Mouse (Mus musculus): ENCODE results near the gene Taf1d.
"Not testable (repeated sequence)": the region's sequence is repeated elsewhere in the genome, so short reads cannot be mapped to it uniquely, and the experiment has no call there.

Taf1d gene

GRCm38 (mm10) chr9:15308254-15308653, 2.2 kb downstream of the Taf1d start:
- DNase-seq (ENCODE audit: low spot score): no peak

- DNase-seq (ENCODE audit: low spot score): no peak
These were observed 3.4 kb downstream of the Taf1d start for GRCm38 (mm10) chr9:15309425-15309824.

GRCm38 (mm10) chr9:15310179-15310578, 4.2 kb downstream of the Taf1d start:
- DNase-seq (ENCODE audit: low spot score): no peak

DNA sequence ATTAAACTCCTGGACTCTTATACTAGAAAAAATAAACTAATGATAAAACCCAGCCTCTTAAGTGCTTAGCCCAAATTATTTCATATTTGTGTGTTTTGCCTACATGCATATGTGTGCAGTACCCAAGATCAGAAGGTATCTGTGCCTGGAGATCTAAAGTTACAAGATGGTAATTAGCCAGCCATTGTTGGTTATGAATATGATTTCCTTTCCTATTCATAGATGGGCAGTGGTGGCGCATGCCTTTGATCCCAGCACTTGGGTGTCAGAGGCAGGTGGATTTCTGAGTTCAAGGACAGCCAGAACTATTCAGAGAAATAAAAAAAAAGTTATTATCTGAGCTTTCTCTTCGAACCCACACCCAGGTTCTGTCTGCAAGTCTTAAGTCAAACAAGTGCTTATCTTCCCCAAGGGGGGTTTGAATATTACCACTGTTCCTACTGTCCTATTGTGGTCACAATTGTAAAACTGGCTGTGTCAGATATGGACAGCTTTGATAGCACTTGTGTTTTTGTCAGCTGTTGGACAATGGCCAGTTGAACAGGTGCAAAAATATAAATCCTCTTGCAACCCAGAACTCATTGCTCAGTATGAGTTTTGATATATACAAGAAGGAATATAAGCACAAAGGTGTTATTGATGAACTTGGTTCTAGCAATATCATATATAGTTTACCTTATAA, 6.2 kb downstream of the Taf1d start:
- DNase-seq (ENCODE audit: low spot score): no peak

DNA sequence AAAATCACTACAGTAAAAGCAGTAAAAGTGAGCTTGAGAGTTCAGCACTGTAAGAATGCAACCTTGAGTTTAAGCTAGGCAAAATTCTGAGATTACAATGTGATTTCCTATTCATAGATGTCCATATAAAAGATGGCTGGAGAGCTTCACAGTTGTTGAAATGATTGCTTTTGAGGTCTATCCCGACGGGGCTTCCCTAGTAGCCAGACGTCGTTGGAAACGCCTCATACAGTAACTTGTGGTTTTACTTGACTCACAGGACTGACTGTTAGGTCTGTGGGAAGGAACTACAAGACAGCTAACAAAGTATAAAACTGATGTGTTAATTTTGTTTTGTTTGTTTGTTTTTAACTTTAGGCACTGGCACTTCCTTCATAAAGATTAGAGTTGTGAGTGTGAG, 7.6 kb downstream of the Taf1d start:
- DNase-seq (ENCODE audit: low spot score): no peak

GRCm38 (mm10) chr9:15314619-15315018, 8.6 kb downstream of the Taf1d start:
- no peak for DNase-seq (ENCODE audit: low spot score)

DNA sequence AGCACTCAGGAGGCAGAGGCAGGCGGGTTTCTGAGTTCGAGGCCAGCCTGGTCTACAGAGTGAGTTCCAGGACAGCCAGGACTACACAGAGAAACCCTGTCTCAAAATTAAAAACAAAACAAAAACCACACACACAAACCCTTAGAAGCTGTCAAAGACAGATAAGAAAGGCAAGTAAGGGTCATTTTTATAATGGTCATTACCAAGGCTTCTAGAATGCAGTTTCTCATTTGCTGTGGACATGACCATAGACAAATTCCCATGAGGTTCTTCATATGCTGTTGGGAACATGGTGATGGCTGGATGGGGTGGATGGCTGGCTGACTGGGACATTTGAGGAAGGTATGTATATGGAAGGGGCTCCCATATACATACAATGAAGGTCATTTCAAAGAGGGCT, 10.3 kb downstream of the Taf1d start:
- DNase-seq (ENCODE audit: low spot score): not testable (repeated sequence)

GRCm38 (mm10) chr9:15317223-15318169, 11.5 kb downstream of the Taf1d start:
- no peak for DNase-seq (ENCODE audit: low spot score)

DNA sequence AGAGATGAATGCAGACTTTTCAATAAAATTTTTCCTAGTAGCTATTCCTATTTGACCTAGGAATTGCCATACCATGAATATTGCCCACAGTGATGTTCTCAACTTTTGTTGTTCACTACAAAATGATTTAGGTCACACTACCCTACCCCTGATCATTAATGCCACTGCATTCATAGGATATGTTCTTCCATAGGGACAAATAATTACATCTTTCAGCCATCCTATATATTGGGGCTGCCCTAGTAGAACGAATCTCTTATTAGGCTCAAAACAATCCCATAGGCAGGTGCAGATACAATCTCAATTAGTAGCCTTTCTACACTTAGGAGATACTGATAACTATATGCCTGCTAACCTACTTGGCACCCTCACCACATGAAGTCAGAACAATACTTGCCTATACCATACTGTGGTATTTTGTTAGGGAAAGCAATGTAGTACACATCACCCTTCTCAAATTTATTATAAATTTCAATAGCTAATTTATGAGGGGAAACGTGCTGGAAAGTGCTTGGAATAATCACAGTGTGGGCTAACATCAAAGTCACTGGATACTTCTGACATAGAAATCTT, 12.2 kb downstream of the Taf1d start:
- DNase-seq (ENCODE audit: low spot score): no peak

DNA sequence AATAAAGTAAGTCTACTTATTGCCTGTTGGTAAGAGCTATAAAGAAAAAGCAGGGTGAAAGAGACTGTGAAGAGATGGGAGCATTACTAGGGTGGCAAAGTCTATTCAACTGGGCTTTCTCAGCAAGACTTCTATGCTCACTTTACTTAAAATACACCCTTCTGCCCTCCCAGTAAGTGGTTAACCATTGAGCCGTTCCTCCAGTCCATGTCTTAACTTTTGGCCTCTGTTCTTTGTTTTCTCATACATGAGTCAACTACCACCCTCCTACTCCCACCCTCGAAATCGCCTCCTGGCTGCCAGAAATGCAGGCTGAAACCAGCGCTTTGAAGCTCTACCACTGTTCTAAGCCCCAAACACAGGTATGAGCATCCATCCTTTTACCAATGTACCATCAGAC, 31.8 kb downstream of the Taf1d start:
- DNase-seq (ENCODE audit: low spot score): peak; percentile 41

- no peak for DNase-seq (ENCODE audit: low spot score)
These were observed 43.9 kb downstream of the Taf1d start for GRCm38 (mm10) chr9:15349925-15350324.

DNA sequence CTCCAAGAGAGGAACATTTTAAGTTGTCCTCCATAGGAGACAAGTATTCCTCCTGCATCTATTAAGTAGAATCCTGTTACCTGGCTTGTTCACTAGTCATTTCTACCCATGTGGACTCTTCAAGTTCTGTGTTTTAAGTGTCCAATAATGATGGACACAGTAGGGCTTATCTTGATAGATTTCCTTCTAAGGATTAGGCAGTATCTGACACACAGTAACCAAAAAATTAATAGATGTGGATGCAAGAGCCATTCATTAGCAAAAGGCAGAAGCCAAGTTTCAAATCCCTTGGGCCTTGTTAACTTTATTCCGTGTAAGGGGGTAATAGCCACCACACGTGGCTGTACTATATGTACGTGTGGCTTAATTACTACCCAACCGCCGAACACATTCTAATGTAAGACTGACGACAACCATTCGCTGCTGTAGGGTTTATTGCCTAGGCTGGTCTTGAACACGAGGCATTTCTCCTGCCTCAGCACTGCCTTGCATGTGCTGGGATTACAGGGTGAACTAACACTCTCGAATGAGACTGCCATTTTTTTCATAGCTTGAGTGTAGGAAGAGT, 51.0 kb downstream of the Taf1d start:
- no peak for DNase-seq (ENCODE audit: low spot score)

DNA sequence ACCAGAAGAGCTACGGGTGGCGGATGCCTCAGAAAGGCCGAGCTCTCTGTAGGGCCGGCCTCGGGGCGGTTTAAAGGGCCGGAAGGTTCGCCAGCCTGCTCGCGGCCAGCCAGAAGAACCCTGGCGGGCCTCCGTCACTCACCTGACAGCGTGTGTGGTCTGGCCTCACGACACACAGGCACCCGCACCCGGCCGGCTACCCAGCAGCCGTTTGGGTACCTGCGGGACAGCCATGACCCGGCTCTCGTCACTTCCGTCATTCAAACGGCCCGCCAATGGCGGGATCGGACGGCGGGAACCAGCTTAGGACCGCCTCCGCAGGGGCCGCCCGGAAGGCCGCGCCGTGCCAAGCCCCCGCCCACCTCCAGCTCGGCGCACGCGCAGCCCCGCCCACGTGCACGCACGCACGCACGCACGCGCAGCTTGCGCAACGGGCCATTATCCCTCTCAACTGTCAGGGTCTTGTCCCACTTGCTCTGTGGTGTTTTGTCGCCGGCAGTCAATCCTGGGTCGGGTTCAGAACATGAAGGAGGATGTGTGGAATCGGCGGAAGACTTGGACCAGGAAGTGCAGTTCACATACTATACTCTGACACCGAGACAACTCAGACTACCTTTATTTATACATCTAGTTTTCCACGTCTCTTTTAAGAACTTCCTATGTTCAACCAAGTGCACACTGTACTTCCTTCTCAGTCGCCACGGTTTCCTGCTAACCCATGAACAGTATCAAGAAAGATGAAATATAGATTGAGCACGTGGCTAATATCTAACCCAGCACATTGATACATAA, 51.7 kb downstream of the Taf1d start, which contains the start of gene Cep295:
Gene Cep295, minus strand, starts transcription at position 305 of the 792 bp plus-strand sequence.
- DNase-seq (ENCODE audit: low spot score): peak; percentile 95

DNA sequence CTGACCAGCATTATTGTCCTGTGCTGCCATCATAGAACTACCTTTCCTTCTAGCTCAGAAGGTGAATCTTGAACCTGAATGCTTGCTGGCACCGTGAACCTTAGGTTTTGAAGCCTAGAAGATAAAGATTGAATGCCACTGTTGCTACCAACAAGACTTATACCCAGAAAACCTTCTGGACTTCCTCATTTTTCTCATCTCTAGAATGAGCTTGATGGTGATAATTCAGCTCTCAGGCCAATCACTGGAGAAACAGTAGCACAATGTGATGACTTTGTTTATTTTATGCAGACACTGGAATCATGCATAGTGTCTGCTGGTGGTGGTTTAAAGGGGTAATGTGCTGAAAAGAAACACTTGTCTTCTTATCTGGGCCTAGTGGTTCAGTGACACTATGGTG, 58.8 kb downstream of the Taf1d start:
- DNase-seq (ENCODE audit: low spot score): no peak

GRCm38 (mm10) chr9:15365856-15366255, 59.8 kb downstream of the Taf1d start:
- no peak for DNase-seq (ENCODE audit: low spot score)

DNA sequence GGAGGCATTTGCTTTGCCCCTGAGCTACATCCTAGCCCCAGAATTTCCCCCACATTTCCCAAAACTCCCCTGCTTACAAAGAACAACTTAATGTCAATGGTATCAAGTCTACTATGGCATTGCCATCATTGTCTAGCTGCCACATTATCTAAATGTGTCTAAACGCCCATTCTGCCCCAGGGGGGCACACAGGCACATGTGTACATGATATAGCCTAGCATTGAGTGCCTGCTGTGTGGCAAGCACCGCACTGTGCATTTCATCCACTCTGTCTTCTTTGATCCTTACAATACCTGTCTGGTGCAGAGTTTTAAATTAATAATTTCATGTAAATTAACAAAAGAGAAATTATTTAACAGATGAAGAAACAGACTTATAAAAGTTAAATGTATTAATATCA, 60.2 kb downstream of the Taf1d start:
- DNase-seq (ENCODE audit: low spot score): no peak
